Comparison of ENCODE assay signal across 8 mouse cellular contexts in the genomic region with DNA sequence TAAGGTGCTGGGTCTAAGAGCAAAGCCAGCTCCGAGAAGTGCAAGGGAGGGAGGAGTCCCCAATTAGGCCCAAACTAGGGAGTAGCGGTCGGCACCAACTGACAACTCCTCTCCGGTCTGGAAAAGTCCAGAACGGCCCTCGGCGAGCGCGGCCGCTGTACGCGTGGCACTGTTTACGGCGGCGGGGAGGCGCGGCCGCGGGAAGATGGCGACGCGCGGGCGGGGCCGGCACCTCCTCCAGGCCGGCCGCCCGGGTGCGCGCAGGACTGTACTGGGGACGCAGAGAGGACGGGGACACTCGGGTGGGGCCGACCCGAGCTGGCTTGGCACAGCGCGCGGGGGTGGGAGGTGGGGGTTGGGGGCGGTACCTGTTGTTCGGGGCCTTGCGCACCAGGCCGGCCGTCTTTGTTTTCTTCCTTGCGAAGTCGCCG. TPM values are rescaled to one million over a fixed set of nuclear protein-coding genes. Genes with fewer than 3 reads are reported as not detected.
A peak's percentile ranks its signal among the peaks of the same experiment; 100 is the strongest.
DNase-seq lines count a peak whose midpoint lies in the region; ATAC-seq and TF ChIP-seq lines count a peak whose summit lies in the region.

No protein-coding gene starts in this region.

- under 1% methylated on average over 46 of the region's 46 CpGs for WGBS in intestine, embryonic 15.5 days
- WGBS in liver, embryonic 15.5 days (ENCODE audit: insufficient replicate concordance) = 0% methylated on average over 42 of the region's 46 CpGs
- under 1% methylated on average over 42 of the region's 46 CpGs for WGBS in neural tube, embryonic 13.5 days

- peak overlapping the region; percentile 87 for H3K4me3 ChIP-seq in layer of hippocampus, adult 2 months
- H3K4me3 ChIP-seq in intestine, embryonic 15.5 days (replicated peaks) = peak overlapping the region; percentile 96
- H3K4me3 ChIP-seq in liver, embryonic 15.5 days (replicated peaks) = peak overlapping the region; percentile 79
- peak overlapping the region; percentile 87 for H3K4me3 ChIP-seq in neural tube, embryonic 13.5 days

- intact Hi-C loops in gastrocnemius, postnatal 14 days (cut with DNase I; ENCODE audit: low total_unique reads) = no loop called here

- no peak for TF ChIP-seq CTCF in layer of hippocampus, adult 2 months (conservative IDR thresholded peaks at IDR 0.05)

- no peak for DNase-seq in layer of hippocampus, adult 2 months (ENCODE audit: low spot score in 2 of 2)
- no peak for DNase-seq in layer of hippocampus, adult 8-10 months (ENCODE audit: low spot score in 2 of 2)
- peak; percentile 68 to 78 for DNase-seq in cerebellum, postnatal 25 days
- peak; percentile 68 for DNase-seq in gastrocnemius, postnatal 14 days
- peak; percentile 65 for DNase-seq in thymus, postnatal 14 days

- peaks cover 6% of the 10 kb centered on the region; the same call in 1 of the 2 replicates for H3K36me3 ChIP-seq in intestine, embryonic 15.5 days
- H3K36me3 ChIP-seq in liver, embryonic 15.5 days (replicated peaks) = no peaks in the 10 kb centered on the region
- peaks cover 24% of the 10 kb centered on the region for H3K36me3 ChIP-seq in neural tube, embryonic 13.5 days

- H3K9ac ChIP-seq in intestine, embryonic 15.5 days = peak overlapping the region; percentile 77
- H3K9ac ChIP-seq in liver, embryonic 15.5 days = peak overlapping the region; percentile 69
- H3K9ac ChIP-seq in neural tube, embryonic 13.5 days = peak overlapping the region; percentile 85

- peak; percentile 19 for ATAC-seq in intestine, embryonic 15.5 days
- peak; percentile 11 for ATAC-seq in liver, embryonic 15.5 days (ENCODE audit: insufficient read depth)
- peak; percentile 33 for ATAC-seq in neural tube, embryonic 13.5 days (ENCODE audit: low read depth)

- peaks cover 23% of the 10 kb centered on the region for H3K4me1 ChIP-seq in intestine, embryonic 15.5 days (replicated peaks)
- peaks cover 37% of the 10 kb centered on the region for H3K4me1 ChIP-seq in liver, embryonic 15.5 days (replicated peaks)
- peaks cover 59% of the 10 kb centered on the region for H3K4me1 ChIP-seq in neural tube, embryonic 13.5 days (replicated peaks)

- H3K4me2 ChIP-seq in intestine, embryonic 15.5 days (replicated peaks) = peak overlapping the region; percentile 84
- H3K4me2 ChIP-seq in liver, embryonic 15.5 days = peak overlapping the region; percentile 100
- peak overlapping the region; percentile 96 for H3K4me2 ChIP-seq in neural tube, embryonic 13.5 days

- no peaks in the 10 kb centered on the region for H3K27me3 ChIP-seq in intestine, embryonic 15.5 days (replicated peaks)
- no peaks in the 10 kb centered on the region for H3K27me3 ChIP-seq in liver, embryonic 15.5 days
- no peaks in the 10 kb centered on the region for H3K27me3 ChIP-seq in neural tube, embryonic 13.5 days

- no peaks in the 10 kb centered on the region for H3K9me3 ChIP-seq in intestine, embryonic 15.5 days
- H3K9me3 ChIP-seq in liver, embryonic 15.5 days (replicated peaks) = no peaks in the 10 kb centered on the region
- H3K9me3 ChIP-seq in neural tube, embryonic 13.5 days = no peaks in the 10 kb centered on the region

- peak overlapping the region; percentile 97 for H3K27ac ChIP-seq in layer of hippocampus, adult 2 months
- peak overlapping the region; percentile 94 for H3K27ac ChIP-seq in intestine, embryonic 15.5 days
- H3K27ac ChIP-seq in liver, embryonic 15.5 days (replicated peaks) = peak overlapping the region; percentile 90
- H3K27ac ChIP-seq in neural tube, embryonic 13.5 days (replicated peaks) = peak overlapping the region; percentile 91

RNA-seq across cellular contexts. Expression of a gene that starts 0.5 kb away (rescaled TPM):
- total RNA-seq in layer of hippocampus, adult 2 months (2021) = 10 to 100 TPM; 84.9 to 94.7 TPM
- total RNA-seq in layer of hippocampus, adult 8-10 months (2022) = 10 to 100 TPM; 72.5 to 84.4 (median 76.7) TPM
- total RNA-seq in gastrocnemius, postnatal 14 days (2021) = 10 to 100 TPM; 46.3 to 56.6 TPM
- 18.7 and 19.4 TPM in 2 replicates for polyA plus RNA-seq in intestine, embryonic 15.5 days (2015; fragmentation: Nextera tagmentation; extraction: Ambion mirVana)
- polyA plus RNA-seq in liver, embryonic 15.5 days (2015; fragmentation: Nextera tagmentation; extraction: Ambion mirVana) = 5.7 and 6.3 TPM in 2 replicates
- polyA plus RNA-seq in neural tube, embryonic 13.5 days (2015; fragmentation: Nextera tagmentation; extraction: Ambion mirVana) = 27.0 and 31.6 TPM in 2 replicates

RNA-seq across cellular contexts. Expression of a gene that starts 17.6 kb away (rescaled TPM):
- total RNA-seq in layer of hippocampus, adult 2 months (2021) = 1 to 10 TPM; 6.4 to 7.3 TPM
- 10 to 100 TPM in 1 of 4 experiments, 1 to 10 TPM in 3; 6.0 to 11.1 (median 6.8) TPM for total RNA-seq in layer of hippocampus, adult 8-10 months (2022)
- 1 to 10 TPM; 3.4 to 3.8 TPM for total RNA-seq in gastrocnemius, postnatal 14 days (2021)
- polyA plus RNA-seq in intestine, embryonic 15.5 days (2015; fragmentation: Nextera tagmentation; extraction: Ambion mirVana) = 30.1 and 34.4 TPM in 2 replicates
- polyA plus RNA-seq in liver, embryonic 15.5 days (2015; fragmentation: Nextera tagmentation; extraction: Ambion mirVana) = 20.3 and 22.1 TPM in 2 replicates
- polyA plus RNA-seq in neural tube, embryonic 13.5 days (2015; fragmentation: Nextera tagmentation; extraction: Ambion mirVana) = 15.2 and 17.9 TPM in 2 replicates

RNA-seq across cellular contexts. Expression of a gene that starts 17.7 kb away (rescaled TPM):
- total RNA-seq in layer of hippocampus, adult 2 months (2021) = 1 to 10 TPM in 1 of 2 experiments, under 1 TPM in 1; 0.61 to 1.0 TPM
- 1 to 10 TPM in 3 of 4 experiments, under 1 TPM in 1; 0.73 to 1.3 (median 1.1) TPM for total RNA-seq in layer of hippocampus, adult 8-10 months (2022)
- 1 to 10 TPM; 1.2 to 1.7 TPM for total RNA-seq in gastrocnemius, postnatal 14 days (2021)
- 0.51 and 0.84 TPM in 2 replicates for polyA plus RNA-seq in intestine, embryonic 15.5 days (2015; fragmentation: Nextera tagmentation; extraction: Ambion mirVana)
- 0.40 and 0.41 TPM in 2 replicates for polyA plus RNA-seq in liver, embryonic 15.5 days (2015; fragmentation: Nextera tagmentation; extraction: Ambion mirVana)
- 0.29 and 1.0 TPM in 2 replicates for polyA plus RNA-seq in neural tube, embryonic 13.5 days (2015; fragmentation: Nextera tagmentation; extraction: Ambion mirVana)

Comparison
In these comparisons a context has a peak if more than half of its experiments do, and no peak if none do; other contexts are left out.
1. DNase-seq: peak in cerebellum, postnatal 25 days (2 of 2), gastrocnemius, postnatal 14 days (single experiment) and thymus, postnatal 14 days (single experiment); none in layer of hippocampus, adult 2 months (0 of 2) and layer of hippocampus, adult 8-10 months (0 of 2).
2. Peak in every context shown above with its lines, with median percentiles within 50 percentile points of each other: H3K27ac ChIP-seq, H3K4me3 ChIP-seq, ATAC-seq, H3K4me2 ChIP-seq and H3K9ac ChIP-seq.